Mouse (Mus musculus): ENCODE data around the gene Limk1.

DNA sequence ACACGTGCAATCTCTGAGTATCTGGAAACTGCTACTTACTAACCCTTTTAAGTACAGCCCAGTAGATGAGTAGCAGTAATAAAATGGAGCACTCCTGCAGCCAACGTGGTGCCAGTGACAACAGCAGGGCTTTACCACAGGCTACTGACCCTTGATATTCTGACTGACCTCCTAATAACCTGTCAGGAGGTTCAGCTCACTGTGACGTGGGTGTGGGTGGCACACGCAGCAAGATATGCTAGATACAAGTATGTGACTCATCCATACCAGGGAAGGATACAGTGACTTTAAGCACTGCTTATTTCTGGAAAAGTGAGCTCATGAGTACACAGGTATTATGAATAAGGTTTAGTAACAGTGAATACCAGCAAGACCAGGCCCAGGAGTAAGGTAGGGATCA is 58.9 kb downstream of the Limk1 start:
- TF ChIP-seq POLR2A (IDR thresholded peaks at IDR 0.05; ENCODE audit: borderline replicate concordance, control insufficient read depth, low read depth, low read length), result no peak
- no peak for TF ChIP-seq CTCF (IDR thresholded peaks at IDR 0.05; ENCODE audit: control insufficient read depth, insufficient read depth, low read length)

Measured in bone marrow, adult 2 months (tissue).